Mouse (Mus musculus): ENCODE measurements at regions not wholly inside any gene's neighbourhood (a gene's known extent, or its start where the extent isn't known, plus 50 kb on each side); places are given as distances from the start of the nearest gene placed in this dataset.

- no peak for TF ChIP-seq ZKSCAN1 (IDR thresholded peaks at IDR 0.05; ENCODE audit: low read depth, low read length)
- no peak for TF ChIP-seq CHD1 (IDR thresholded peaks at IDR 0.05; ENCODE audit: low read depth, low read length)
- no peak for TF ChIP-seq MAZ (IDR thresholded peaks at IDR 0.05; ENCODE audit: low read depth, low read length)
- no peak for TF ChIP-seq RAD21 (IDR thresholded peaks at IDR 0.05; ENCODE audit: low read depth, low read length)
- no peak for TF ChIP-seq SIN3A (IDR thresholded peaks at IDR 0.05; ENCODE audit: low read length)
- TF ChIP-seq CTCF (IDR thresholded peaks at IDR 0.05 in 2 of 3, conservative IDR thresholded peaks at IDR 0.05 in 1 of 3; ENCODE audit: control insufficient read depth in 1 of 3, insufficient read depth in 1 of 3, low read depth in 2 of 3, low read length in 3 of 3, poor library complexity in 1 of 3, severe bottlenecking in 1 of 3): no peak
- TF ChIP-seq GABPA (IDR thresholded peaks at IDR 0.05; ENCODE audit: low read depth, low read length): no peak
- TF ChIP-seq TCF12 (IDR thresholded peaks at IDR 0.05; ENCODE audit: low read depth, low read length): no peak
- no peak for TF ChIP-seq NELFE (IDR thresholded peaks at IDR 0.05; ENCODE audit: low read depth, low read length)
- TF ChIP-seq CHD2 (IDR thresholded peaks at IDR 0.05; ENCODE audit: low read length): no peak
- no peak for TF ChIP-seq ELF1 (IDR thresholded peaks at IDR 0.05; ENCODE audit: low read depth, low read length)
- TF ChIP-seq TBP (IDR thresholded peaks at IDR 0.05; ENCODE audit: low read depth, low read length): no peak
- TF ChIP-seq USF2 (IDR thresholded peaks at IDR 0.05; ENCODE audit: borderline replicate concordance in 1 of 2, insufficient read depth in 1 of 2, low read depth in 1 of 2, low read length in 2 of 2): no peak
- Histone ChIP-seq H3K79me2 (ENCODE audit: control insufficient read depth, insufficient read depth, low read length, poor library complexity) (no peaks in the 10 kb centered on the region), H3K9ac (ENCODE audit: control insufficient read depth, low read depth, low read length, poor library complexity, severe bottlenecking) (no peak overlapping the region), H3K27ac (ENCODE audit: control insufficient read depth, low read depth, low read length) (no peak overlapping the region), H3K9me3 (replicated peaks; ENCODE audit: insufficient read depth, low read length) (no peaks in the 10 kb centered on the region), H3K27me3 (ENCODE audit: control insufficient read depth in 1 of 2, insufficient read depth in 2 of 2, low read length in 2 of 2) (no peaks in the 10 kb centered on the region), H3K36me3 (ENCODE audit: control insufficient read depth in 1 of 2, insufficient read depth in 2 of 2, low read length in 2 of 2) (no peaks in the 10 kb centered on the region), H3K4me1 (ENCODE audit: control insufficient read depth in 1 of 2, insufficient read depth in 2 of 2, low read length in 2 of 2) (no peaks in the 10 kb centered on the region), H3K4me3 (ENCODE audit: control insufficient read depth in 1 of 2, insufficient read depth in 1 of 2, low read depth in 2 of 2, low read length in 2 of 2) (no peak overlapping the region)
- no peak for DNase-seq (ENCODE audit: low read depth, low spot score)
Observed at GRCm38 (mm10) chr17:7678898-7679297, 148.2 kb downstream of the Fndc1 start.

- Histone ChIP-seq H3K9ac (ENCODE audit: control insufficient read depth, low read depth, low read length, poor library complexity, severe bottlenecking) (no peak overlapping the region), H3K36me3 (ENCODE audit: control insufficient read depth in 1 of 2, insufficient read depth in 2 of 2, low read length in 2 of 2) (no peaks in the 10 kb centered on the region)
- no peak for DNase-seq (ENCODE audit: low read depth, low spot score)
Observed at GRCm38 (mm10) chr17:7677796-7678195, 149.3 kb downstream of the Fndc1 start.

More at GRCm38 (mm10) chr17:7677796-7678195, 149.3 kb downstream of the Fndc1 start:
- Histone ChIP-seq H3K27ac (ENCODE audit: control insufficient read depth, low read depth, low read length) (no peak overlapping the region), H3K9me3 (replicated peaks; ENCODE audit: insufficient read depth, low read length) (no peaks in the 10 kb centered on the region), H3K4me3 (ENCODE audit: control insufficient read depth in 1 of 2, insufficient read depth in 1 of 2, low read depth in 2 of 2, low read length in 2 of 2) (no peak overlapping the region), H3K79me2 (ENCODE audit: control insufficient read depth, insufficient read depth, low read length, poor library complexity) (no peaks in the 10 kb centered on the region), H3K27me3 (ENCODE audit: control insufficient read depth in 1 of 2, insufficient read depth in 2 of 2, low read length in 2 of 2) (no peaks in the 10 kb centered on the region), H3K4me1 (ENCODE audit: control insufficient read depth in 1 of 2, insufficient read depth in 2 of 2, low read length in 2 of 2) (no peaks in the 10 kb centered on the region)
- TF ChIP-seq USF2 (IDR thresholded peaks at IDR 0.05; ENCODE audit: borderline replicate concordance in 1 of 2, insufficient read depth in 1 of 2, low read depth in 1 of 2, low read length in 2 of 2): no peak
- no peak for TF ChIP-seq MAFK (IDR thresholded peaks at IDR 0.05; ENCODE audit: borderline replicate concordance, low read depth, low read length)
- TF ChIP-seq TBP (IDR thresholded peaks at IDR 0.05; ENCODE audit: low read depth, low read length): no peak
- no peak for TF ChIP-seq GATA1 (IDR thresholded peaks at IDR 0.05; ENCODE audit: low read depth, low read length)
- TF ChIP-seq NELFE (IDR thresholded peaks at IDR 0.05; ENCODE audit: low read depth, low read length): no peak
- no peak for TF ChIP-seq ZMIZ1 (IDR thresholded peaks at IDR 0.05; ENCODE audit: low read depth, low read length)
- TF ChIP-seq SIN3A (IDR thresholded peaks at IDR 0.05; ENCODE audit: low read length): no peak
- no peak for TF ChIP-seq ZKSCAN1 (IDR thresholded peaks at IDR 0.05; ENCODE audit: low read depth, low read length)
- TF ChIP-seq CHD2 (IDR thresholded peaks at IDR 0.05; ENCODE audit: low read length): no peak
- TF ChIP-seq POLR2AphosphoS5 (IDR thresholded peaks at IDR 0.05; ENCODE audit: borderline replicate concordance, low read depth, low read length): no peak
- no peak for TF ChIP-seq TAL1 (IDR thresholded peaks at IDR 0.05; ENCODE audit: low read length)
- TF ChIP-seq UBTF (IDR thresholded peaks at IDR 0.05; ENCODE audit: borderline replicate concordance, insufficient read depth, low read depth, low read length): no peak
- TF ChIP-seq ZC3H11A (IDR thresholded peaks at IDR 0.05; ENCODE audit: low read depth, low read length): no peak
- TF ChIP-seq ZNF384 (IDR thresholded peaks at IDR 0.05; ENCODE audit: low read depth, low read length): no peak
- no peak for TF ChIP-seq MAZ (IDR thresholded peaks at IDR 0.05; ENCODE audit: low read depth, low read length)
- no peak for TF ChIP-seq BHLHE40 (IDR thresholded peaks at IDR 0.05; ENCODE audit: borderline replicate concordance, low read depth, low read length)
- TF ChIP-seq EP300 (IDR thresholded peaks at IDR 0.05; ENCODE audit: low read depth in 1 of 2, low read length in 2 of 2): no peak
- TF ChIP-seq POLR2A (IDR thresholded peaks at IDR 0.05; ENCODE audit: control insufficient read depth in 1 of 2, insufficient read depth in 1 of 2, low read depth in 1 of 2, low read length in 2 of 2, poor library complexity in 1 of 2): no peak
